Mouse (Mus musculus): ENCODE results near the gene Tomm6. TPM values are rescaled to one million over a fixed set of nuclear protein-coding genes. Genes with fewer than 3 reads are reported as not detected.

Gene Tomm6
- total and polyA plus RNA-seq, 2 experiments from 2014 or later = 158 to 343 TPM

DNA sequence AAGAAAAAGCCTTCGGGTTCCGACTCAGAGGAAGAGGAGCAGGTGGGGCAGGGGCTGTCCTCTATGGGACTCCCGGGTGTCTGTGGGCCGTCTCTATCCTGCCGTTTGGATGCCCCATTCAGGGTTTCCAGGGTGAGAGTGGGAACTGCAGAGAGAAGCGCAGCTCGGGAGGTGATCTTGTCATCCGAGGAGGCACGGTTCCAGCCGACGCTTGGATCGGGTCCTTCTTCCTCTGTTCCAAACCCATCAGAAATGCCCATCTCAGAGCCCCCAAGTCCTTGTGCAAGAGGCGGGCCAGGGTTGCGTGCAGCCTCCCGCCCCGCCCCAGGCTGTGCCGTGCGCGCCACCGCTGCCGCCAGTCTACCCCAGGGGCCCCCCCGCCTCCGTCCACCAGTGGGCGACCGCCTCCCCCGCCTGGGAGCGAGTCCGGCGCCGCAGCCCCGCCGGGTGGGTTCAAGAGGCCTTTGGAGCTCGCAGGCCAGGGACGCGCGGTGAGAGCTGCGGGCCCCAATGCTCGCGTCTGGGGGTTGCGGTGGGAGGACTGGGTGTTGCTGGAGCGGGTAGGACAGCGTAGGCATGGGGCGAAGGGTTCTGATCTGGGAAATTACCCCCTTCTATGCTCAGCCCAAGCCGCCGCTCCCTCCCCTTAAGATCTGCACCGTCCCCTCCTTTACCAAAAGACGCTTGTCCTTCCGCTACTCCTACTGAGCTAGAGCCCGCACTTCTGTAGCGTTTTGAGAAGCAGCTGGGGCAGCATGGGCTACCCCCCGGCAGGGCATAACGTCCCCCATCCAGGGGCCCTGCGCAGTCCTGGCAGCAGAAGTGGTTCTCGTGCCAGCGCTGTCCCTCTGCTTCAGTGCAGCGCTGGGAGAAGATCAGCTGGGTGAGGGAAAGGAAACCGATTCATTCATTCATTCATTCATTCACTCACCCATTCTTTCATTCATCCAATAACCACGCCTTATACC lies 706 bp upstream of the Tomm6 start, which contains the start of gene Frs3:
TSS of gene Frs3 (plus strand) at position 423 of the 968 bp plus-strand sequence.
- Histone ChIP-seq H3K9me3 (ENCODE audit: low read length) (no peaks in the 10 kb centered on the region), H3K27ac (peak within 1 kb of the TSS; percentile 87), H3K9ac (replicated peaks; ENCODE audit: low read length) (peak within 1 kb of the TSS; percentile 84), H3K36me3 (ENCODE audit: insufficient read depth, low read length) (peaks cover 8% of the 10 kb centered on the region; the same call in 1 of the 2 replicates), H3K4me2 (ENCODE audit: low read depth, low read length) (peak within 1 kb of the TSS; percentile 92), H3K4me3 (ENCODE audit: low read length) (peak within 1 kb of the TSS; percentile 58), H3K4me1 (ENCODE audit: insufficient read depth, low read length) (peaks cover 14% of the 10 kb centered on the region), H3K27me3 (ENCODE audit: insufficient read depth, low read length) (no peaks in the 10 kb centered on the region)
- WGBS = under 1% methylated on average over 58 of the region's 58 CpGs
- no peak for TF ChIP-seq CTCF (IDR thresholded peaks at IDR 0.05; ENCODE audit: low read depth)
- ATAC-seq (peak; percentile 70), DNase-seq (ENCODE audit: low spot score) (peak; percentile 87)

DNA sequence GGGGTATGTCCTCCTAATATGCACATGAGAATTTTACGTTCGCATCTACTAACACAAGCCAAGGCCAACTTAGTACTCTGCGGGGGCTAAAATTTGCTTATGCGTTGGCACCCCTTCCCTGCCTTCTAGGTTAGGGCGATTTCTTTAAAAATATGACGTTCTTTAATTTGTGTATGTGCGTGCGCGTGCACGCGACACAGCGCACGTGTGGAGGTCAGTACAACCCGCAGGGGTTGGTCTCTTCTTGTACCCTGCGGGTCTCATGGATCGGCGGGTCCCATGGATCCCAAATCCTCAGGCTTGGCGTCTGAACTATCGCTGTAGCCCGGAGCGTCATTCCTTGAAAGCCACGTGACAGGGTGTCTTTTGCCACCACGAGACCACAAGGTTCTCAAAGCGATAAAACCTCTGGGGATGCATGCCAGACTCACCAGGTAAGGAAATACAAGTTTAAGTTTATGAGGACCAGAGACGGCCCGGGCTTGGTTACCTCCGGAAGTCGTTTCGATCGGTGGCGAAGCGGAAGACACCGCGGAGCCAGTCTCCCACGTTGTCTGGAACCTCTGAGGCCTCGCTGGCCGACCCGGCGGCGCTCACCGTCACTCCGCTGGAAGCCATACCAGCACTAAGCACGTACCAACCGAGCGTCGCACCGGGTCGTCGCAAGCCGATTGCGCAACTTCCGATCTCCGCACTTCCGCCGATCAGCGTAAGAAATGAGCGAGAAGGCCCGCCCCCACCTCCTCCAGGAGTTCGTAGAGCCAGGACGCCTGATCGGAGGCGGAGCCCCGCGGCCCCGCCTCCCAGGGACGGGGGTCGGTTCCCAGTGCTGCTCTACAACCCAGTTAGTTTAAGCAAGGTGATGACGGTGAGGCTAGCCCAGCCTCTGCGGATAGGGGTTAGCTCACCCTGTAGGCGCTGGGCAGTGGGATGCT lies 510 bp downstream of the Tomm6 start:
- Histone ChIP-seq H3K4me3 (ENCODE audit: low read length) (peak overlapping the region; percentile 58), H3K36me3 (ENCODE audit: insufficient read depth, low read length) (peaks cover 18% of the 10 kb centered on the region), H3K9me3 (ENCODE audit: low read length) (no peaks in the 10 kb centered on the region), H3K9ac (replicated peaks; ENCODE audit: low read length) (peak overlapping the region; percentile 84), H3K27ac (peak overlapping the region; percentile 87), H3K27me3 (ENCODE audit: insufficient read depth, low read length) (no peaks in the 10 kb centered on the region), H3K4me2 (ENCODE audit: low read depth, low read length) (peak overlapping the region; percentile 92), H3K4me1 (ENCODE audit: insufficient read depth, low read length) (peaks cover 11% of the 10 kb centered on the region)
- no peak for TF ChIP-seq CTCF (IDR thresholded peaks at IDR 0.05; ENCODE audit: low read depth)
- DNase-seq (ENCODE audit: low spot score) (peak; percentile 99), ATAC-seq (peak; percentile 91)
- 1% methylated on average over 70 of the region's 70 CpGs for WGBS

DNA sequence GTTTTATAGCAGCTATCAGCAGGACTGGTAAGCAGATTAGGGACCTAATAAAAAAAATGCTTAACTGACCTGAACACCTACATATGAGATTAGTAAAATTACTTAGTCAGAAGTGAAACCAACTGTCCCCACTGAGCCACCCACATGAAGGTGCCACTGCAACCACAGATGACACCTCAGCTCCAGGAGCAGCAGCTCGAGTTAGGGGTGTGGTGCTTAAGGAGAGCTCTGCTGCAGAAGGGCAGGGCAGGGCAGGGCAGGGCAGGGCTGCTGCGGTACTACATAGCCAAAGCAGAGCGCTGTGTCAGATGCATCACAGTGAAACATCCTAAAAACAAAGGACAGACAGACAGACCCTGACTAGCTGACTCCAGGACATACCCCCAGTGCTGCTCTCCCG lies 5.3 kb downstream of the Tomm6 start:
- Histone ChIP-seq H3K27ac (no peak overlapping the region), H3K9ac (replicated peaks; ENCODE audit: low read length) (no peak overlapping the region), H3K36me3 (ENCODE audit: insufficient read depth, low read length) (peaks cover 62% of the 10 kb centered on the region), H3K4me2 (ENCODE audit: low read depth, low read length) (no peak overlapping the region), H3K27me3 (ENCODE audit: insufficient read depth, low read length) (no peaks in the 10 kb centered on the region), H3K4me1 (ENCODE audit: insufficient read depth, low read length) (peaks cover 7% of the 10 kb centered on the region), H3K9me3 (ENCODE audit: low read length) (no peaks in the 10 kb centered on the region), H3K4me3 (ENCODE audit: low read length) (no peak overlapping the region)
- TF ChIP-seq CTCF (IDR thresholded peaks at IDR 0.05; ENCODE audit: low read depth) = no peak
- 87% methylated on average over 4 of the region's 4 CpGs for WGBS
- ATAC-seq = no peak
- no peak for DNase-seq (ENCODE audit: low spot score)

DNA sequence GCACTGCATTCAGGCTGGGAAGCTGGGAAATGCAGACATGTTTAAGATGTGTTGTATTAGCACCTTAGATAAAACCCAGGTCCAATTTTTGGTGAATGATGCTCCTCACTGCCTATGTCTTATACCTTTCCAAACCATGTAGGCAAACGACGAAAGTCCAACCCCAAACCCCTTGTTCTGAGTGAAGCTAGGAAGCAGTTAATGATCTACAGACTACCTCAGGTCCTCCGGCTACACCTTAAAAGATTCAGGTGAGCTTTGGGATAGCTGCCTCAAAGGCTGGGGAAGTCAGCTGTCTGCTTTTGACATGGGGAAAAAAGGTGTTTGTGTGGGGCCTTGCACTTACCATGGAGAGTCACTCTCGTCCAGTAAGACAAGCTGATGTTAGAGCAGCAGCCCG lies 9.5 kb downstream of the Tomm6 start:
- H3K27ac ChIP-seq = no peak overlapping the region
- no peak overlapping the region for H3K4me2 ChIP-seq (ENCODE audit: low read depth, low read length)
- WGBS = 86% methylated on average over 5 of the region's 5 CpGs
- ATAC-seq = no peak
- H3K9ac ChIP-seq (replicated peaks; ENCODE audit: low read length) = no peak overlapping the region
- no peak overlapping the region for H3K4me3 ChIP-seq (ENCODE audit: low read length)
- no peak for TF ChIP-seq CTCF (IDR thresholded peaks at IDR 0.05; ENCODE audit: low read depth)
- no peaks in the 10 kb centered on the region for H3K9me3 ChIP-seq (ENCODE audit: low read length)
- H3K4me1 ChIP-seq (ENCODE audit: insufficient read depth, low read length) = no peaks in the 10 kb centered on the region
- DNase-seq (ENCODE audit: low spot score) = no peak
- peaks cover 57% of the 10 kb centered on the region for H3K36me3 ChIP-seq (ENCODE audit: insufficient read depth, low read length)
- no peaks in the 10 kb centered on the region for H3K27me3 ChIP-seq (ENCODE audit: insufficient read depth, low read length)

DNA sequence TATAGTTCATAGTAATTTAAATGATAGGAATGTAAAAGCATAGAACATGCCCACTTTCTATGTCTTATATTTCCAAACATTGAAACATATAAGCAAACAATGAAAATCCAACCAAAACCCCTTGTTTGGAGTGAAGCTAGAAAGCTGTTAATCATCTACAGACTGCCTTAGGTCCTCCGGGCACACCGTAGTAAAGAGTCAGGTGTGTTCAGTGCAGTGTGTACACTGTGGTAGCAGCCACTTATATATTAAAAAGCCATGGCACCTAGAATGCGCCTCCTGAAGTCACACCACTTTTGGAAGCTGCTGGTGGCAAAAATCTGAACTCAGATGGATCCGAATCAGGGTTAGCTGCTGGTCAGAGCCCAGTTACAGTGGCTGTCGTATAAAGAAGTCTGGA lies 9.9 kb downstream of the Tomm6 start:
- TF ChIP-seq CTCF (IDR thresholded peaks at IDR 0.05; ENCODE audit: low read depth) = no peak
- 97% methylated on average over 5 of the region's 5 CpGs for WGBS
- no peaks in the 10 kb centered on the region for H3K4me1 ChIP-seq (ENCODE audit: insufficient read depth, low read length)
- H3K9me3 ChIP-seq (ENCODE audit: low read length) = no peaks in the 10 kb centered on the region
- ATAC-seq (no peak), DNase-seq (ENCODE audit: low spot score) (no peak)
- no peak overlapping the region for H3K9ac ChIP-seq (replicated peaks; ENCODE audit: low read length)
- H3K27ac ChIP-seq = no peak overlapping the region
- H3K36me3 ChIP-seq (ENCODE audit: insufficient read depth, low read length) = peaks cover 52% of the 10 kb centered on the region
- no peaks in the 10 kb centered on the region for H3K27me3 ChIP-seq (ENCODE audit: insufficient read depth, low read length)
- no peak overlapping the region for H3K4me2 ChIP-seq (ENCODE audit: low read depth, low read length)
- no peak overlapping the region for H3K4me3 ChIP-seq (ENCODE audit: low read length)

DNA sequence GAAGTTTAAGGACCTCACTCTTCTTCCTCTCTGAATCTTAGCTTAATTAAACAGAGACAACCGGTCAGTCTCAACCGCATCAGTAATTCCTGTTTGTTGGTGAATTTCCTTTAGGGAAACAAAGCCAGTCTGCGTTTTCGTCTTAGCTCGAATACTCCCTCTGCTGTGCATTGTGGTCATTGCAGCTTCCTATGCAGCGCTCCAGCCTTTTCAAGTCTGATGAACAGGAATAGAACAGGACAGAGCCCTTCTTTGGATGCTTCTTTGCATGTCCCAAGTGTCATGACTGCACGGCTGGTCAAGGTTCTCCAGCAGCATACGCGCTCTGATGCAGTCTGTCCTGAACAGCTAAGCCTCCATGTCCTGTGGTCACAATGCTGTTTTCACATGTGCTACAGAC lies 11.6 kb downstream of the Tomm6 start:
- no peak overlapping the region for H3K4me3 ChIP-seq (ENCODE audit: low read length)
- ATAC-seq = no peak
- TF ChIP-seq CTCF (IDR thresholded peaks at IDR 0.05; ENCODE audit: low read depth) = peak; percentile 94
- H3K4me2 ChIP-seq (ENCODE audit: low read depth, low read length) = no peak overlapping the region
- DNase-seq (ENCODE audit: low spot score) = peak; percentile 89
- H3K27ac ChIP-seq = no peak overlapping the region
- no peaks in the 10 kb centered on the region for H3K9me3 ChIP-seq (ENCODE audit: low read length)
- no peak overlapping the region for H3K9ac ChIP-seq (replicated peaks; ENCODE audit: low read length)
- peaks cover 40% of the 10 kb centered on the region for H3K36me3 ChIP-seq (ENCODE audit: insufficient read depth, low read length)
- H3K4me1 ChIP-seq (ENCODE audit: insufficient read depth, low read length) = 0 out of 2 replicates have a peak, but pooled peaks cover 5% of the 10 kb centered on the region
- H3K27me3 ChIP-seq (ENCODE audit: insufficient read depth, low read length) = no peaks in the 10 kb centered on the region
- 18% methylated on average over 9 of the region's 9 CpGs for WGBS

Data from hindbrain, postnatal 0 days (tissue).